Mouse (Mus musculus) leukemia stem cell, adult 10-12 weeks (primary cell): ENCODE results near the gene Fgf14. TPM values are rescaled to one million over a fixed set of nuclear protein-coding genes. Genes with fewer than 3 reads are reported as not detected.

Experiments used
- polyA plus RNA-seq: library from polyadenylated mRNA; stranded (reverse); fragments of >175 nt; gene quantifications from 2 replicates; pipeline ENCODE4 v1.2.3, GENCODE M21; 2012; ENCODE audit warnings: low replicate concordance

Fgf14 gene
- polyA plus RNA-seq: not detected in 2 replicates

GRCm38 (mm10) chr14:124676506-124677177 is at the start of gene Fgf14:
Fgf14 (minus strand) TSS chr14:124677127.

